Mouse (Mus musculus) left cerebral cortex, postnatal 25 days (tissue): Measurements from ENCODE around the gene Chid1. TPM values are rescaled to one million over a fixed set of nuclear protein-coding genes. Genes with fewer than 3 reads are reported as not detected.

ENCODE experiments used
- DNase-seq, 2 experiments: peaks; one replicate each; pipeline ENCODE4 v3.0.0; 2022; ENCODE audit warnings: low spot score in 2 of 2, mixed read lengths in 1 of 2
- intact Hi-C: fragments of 180-260 bp; cut with DNase I; formaldehyde crosslinking; loops from one replicate; pipeline ENCODE4 v1.15.1; 2025
- total RNA-seq, 2 experiments: library from RNA; stranded (reverse); gene quantifications; 2 replicates each; pipeline ENCODE4 v1.2.3; 2021

Gene Chid1
- total RNA-seq, 2 experiments from 2014 or later = 66.7 to 68.0 TPM

GRCm38 (mm10) chr7:141561682-141562391, 22.2 kb upstream of the Chid1 start, which contains the start of gene Ap2a2:
Gene Ap2a2 (plus strand): TSS chr7:141562173.
- intact Hi-C loops = loop anchor here (1.0 to 5.0 kb wide), 2 partner anchors 22 to 45 kb away; no protein-coding TSS in a partner anchor
- DNase-seq = peak; percentile 89 to 94

DNA sequence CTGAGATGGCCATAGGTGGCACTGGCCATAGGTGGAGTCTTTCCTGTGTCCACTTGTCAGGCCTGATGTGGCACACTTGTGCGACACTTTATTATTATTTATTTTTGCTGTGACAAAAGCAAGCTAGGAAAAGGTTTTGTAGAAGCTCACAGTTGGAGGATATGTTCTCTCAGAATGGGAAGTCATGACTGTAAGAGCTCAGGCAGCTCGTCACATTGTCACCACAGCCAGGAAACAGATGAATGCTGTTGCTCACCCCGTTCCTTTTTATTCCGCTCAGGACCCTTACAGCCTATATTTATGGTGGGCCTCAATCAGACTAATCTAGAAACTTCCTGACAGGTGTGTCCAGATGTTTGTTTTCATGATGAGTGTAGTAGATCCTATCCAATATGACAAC, 20.8 kb upstream of the Chid1 start:
- DNase-seq = no peak
- intact Hi-C loops = loop anchor here (5.0 kb wide), 1 partner anchor 47 kb away; no protein-coding TSS in a partner anchor

DNA sequence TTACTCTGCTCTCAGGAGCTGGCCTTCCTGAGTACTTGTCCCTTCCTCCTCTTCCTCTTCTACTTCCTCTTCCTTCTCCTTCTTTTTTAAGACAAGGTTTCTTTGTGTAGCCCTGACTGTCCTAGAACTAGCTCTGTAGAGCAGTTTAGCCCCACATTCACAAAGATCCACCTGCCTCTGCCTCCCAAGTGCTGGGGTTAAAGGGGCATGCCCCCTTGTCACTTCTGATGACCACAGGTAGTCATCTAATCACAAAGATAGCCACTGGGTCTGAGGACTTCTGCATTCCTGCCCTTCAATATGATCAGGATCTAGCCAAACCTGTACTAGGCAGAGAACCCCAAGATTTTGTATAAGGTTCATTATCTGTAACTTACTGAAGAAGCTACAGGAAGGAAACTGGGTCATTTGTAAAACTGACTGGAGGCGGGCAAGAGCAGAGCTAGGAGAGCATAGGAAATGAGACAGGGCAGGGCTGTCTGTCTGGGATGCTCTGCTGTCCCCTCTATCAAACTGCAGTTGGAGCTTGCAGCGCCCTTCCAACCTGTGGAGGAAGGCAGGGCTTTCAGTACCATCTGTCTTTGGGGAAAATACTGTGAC, 20.2 kb upstream of the Chid1 start:
- no peak for DNase-seq
- intact Hi-C loops = loop anchor here (5.0 kb wide), 1 partner anchor 47 kb away; no protein-coding TSS in a partner anchor

- intact Hi-C loops = no loop called here
- DNase-seq = no peak
Observed at GRCm38 (mm10) chr7:141558946-141559345, 19.3 kb upstream of the Chid1 start.

DNA sequence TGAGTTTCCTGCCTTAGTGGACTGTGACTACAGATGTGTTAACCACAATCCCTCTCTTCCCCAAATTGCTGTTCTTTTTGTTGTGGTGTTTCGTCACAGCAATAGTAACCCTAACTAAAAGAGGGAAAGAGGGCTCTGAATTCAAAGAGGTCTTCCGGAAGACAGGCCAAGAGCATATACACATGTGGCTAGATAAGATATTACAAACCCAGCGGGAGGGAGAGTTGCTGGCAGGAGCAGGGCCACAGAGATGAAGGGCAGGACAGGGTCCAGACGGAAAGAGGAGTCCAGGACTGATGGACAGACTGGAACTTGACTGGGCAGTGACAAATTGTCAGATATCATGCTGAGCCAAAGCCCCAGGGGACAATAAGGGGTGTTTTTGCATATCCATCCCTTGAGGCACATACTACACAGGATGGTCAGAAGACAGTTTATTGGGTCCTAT, 18.7 kb upstream of the Chid1 start:
- intact Hi-C loops = no loop called here
- no peak for DNase-seq

DNA sequence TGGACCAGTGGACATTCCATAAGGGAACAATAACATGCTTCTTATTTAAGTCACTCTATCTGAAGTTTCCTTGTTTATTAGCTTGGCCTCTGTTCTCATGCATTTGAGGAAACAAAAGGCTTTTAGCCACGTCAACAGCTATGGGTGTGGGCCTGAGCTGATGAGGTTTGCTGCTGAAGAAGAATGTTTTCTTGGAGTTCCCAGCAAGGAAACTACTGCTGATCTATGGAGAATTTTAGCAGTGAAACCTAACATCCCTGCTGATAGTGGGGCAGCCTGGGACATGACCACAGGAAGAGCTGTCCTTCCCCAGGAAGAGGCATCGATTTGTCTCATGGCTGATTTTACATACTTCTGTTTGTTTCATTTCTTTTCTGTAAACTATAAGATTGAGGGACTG, 10.8 kb upstream of the Chid1 start:
- DNase-seq = no peak
- intact Hi-C loops = no loop called here

DNA sequence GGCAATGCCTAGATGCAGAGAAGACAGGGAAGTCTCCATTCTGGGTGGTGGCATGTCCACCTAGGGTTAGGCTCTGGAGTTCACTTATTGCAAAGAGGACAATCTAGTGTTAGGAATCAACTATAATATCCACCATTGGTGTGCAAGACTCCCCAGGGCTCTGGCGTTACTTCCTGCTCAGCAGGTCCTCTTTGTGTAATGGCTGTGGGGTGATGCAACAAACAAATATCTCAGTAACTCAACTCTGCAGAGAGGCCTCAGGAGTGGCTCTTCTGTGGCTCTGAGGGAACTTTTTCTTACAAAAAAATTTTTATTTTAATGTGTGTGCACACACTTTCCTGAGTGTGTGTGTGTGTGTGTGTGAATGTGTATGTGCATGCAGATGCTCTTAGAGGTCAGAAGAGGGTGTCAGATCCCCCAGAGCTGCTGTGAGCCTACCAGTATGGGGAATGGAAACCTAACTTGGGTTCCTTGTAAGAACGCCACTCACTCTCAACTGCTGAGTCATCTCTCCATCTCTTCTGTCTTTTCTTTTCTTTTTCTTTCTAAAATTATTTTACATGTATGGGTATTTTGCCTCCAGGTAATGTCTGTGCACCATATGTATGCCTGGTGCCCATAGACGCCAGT, 9.9 kb upstream of the Chid1 start:
- intact Hi-C loops = no loop called here
- DNase-seq = no peak

DNA sequence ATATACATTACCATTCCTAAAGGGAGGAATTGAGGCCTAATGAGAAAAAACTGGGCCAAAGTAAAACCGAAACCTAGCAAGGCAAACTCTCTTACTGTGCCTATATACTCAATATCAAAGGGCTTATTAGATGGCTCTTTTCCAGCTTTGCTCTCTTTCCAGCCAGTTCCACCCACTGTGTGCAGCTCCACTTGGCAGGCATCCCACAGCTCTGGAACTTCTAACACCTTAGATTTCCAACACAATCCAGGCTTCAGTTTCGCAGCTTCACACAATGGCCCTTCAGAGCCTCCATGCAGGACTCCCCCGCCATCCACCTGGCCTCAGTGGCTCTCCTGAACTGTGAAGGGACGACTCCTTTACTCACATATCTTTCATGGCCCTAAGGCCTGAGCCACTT, 5.0 kb upstream of the Chid1 start:
- intact Hi-C loops = loop anchor here (5.0 kb wide), 1 partner anchor 418 kb away; no protein-coding TSS in a partner anchor
- peak in 1 of 2 experiments; percentile 26 for DNase-seq

GRCm38 (mm10) chr7:141542588-141542987, 2.9 kb upstream of the Chid1 start:
- intact Hi-C loops = loop anchor here (5.0 kb wide), 1 partner anchor 420 kb away; no protein-coding TSS in a partner anchor
- no peak for DNase-seq

- intact Hi-C loops = loop anchor here (5.0 kb wide), 1 partner anchor 421 kb away; no protein-coding TSS in a partner anchor
Observed at GRCm38 (mm10) chr7:141541681-141542080, 2.0 kb upstream of the Chid1 start.

DNA sequence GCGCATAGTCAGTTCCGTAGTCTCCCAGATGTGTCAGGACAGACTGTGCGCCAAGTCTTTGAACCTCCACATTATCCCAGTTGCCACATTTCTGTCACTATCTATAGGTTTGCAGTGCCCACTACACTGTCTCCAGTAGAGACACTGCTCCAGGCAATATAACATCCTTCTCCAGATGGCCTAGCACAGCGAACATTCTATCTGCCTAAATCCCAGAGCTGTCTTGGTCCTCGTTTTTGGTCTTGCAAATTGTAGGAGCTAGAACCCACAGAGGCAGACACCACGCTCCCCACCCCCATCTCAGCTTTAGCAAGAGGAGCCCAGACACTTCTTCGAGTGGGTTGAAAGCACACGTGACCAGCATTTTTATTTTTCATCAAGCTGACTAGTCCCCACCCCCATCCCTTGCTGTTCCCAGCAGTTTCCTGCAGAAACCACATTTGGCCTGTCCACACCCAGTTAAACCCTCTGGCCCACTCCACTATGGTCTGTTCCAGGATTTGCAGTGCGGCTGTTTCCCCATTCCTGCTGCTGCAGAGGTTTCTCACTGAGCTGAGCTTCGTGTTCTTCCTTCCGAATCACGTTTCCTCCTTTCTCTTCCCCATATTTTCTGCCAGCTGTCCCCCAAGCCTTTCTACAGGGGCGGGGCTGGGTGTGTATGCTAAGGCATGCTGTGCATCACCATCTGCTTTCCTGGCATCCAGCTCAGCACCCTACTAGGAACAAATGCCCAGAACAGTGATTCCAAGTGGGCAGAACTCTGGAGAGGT, 840 bp upstream of the Chid1 start:
- intact Hi-C loops = loop anchor here (1.0 to 5.0 kb wide), 3 partner anchors 22 to 422 kb away; partner anchors contain the start of gene Ap2a2
- peak; percentile 79 to 95 for DNase-seq

More at GRCm38 (mm10) chr7:141541681-141542080, 2.0 kb upstream of the Chid1 start:
- no peak for DNase-seq

GRCm38 (mm10) chr7:141538852-141539555, 653 bp downstream of the Chid1 start:
- DNase-seq = no peak
- intact Hi-C loops = no loop called here

DNA sequence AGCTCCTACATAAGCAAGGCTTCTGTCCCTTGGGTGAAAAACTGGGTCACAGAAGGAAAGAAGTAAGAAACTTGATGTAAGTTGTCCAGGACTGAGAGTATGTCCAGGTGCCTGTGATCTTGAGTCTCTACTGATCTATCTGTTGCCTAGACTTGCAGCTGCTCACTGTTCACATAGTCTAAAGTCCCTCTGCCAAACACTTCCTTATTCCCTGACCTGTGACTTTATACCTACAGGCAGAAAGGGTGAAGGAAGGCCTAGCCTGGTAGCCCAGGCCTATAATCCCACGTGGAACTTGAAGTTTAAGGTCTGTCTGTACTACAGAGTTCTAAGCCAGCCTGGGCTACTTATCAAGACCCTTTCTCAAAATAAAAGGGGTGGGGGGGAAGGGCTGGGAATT, 4.1 kb downstream of the Chid1 start:
- no peak for DNase-seq
- intact Hi-C loops = no loop called here

- intact Hi-C loops = loop anchor here (1.0 to 5.0 kb wide), 3 partner anchors 44 to 142 kb away; no protein-coding TSS in a partner anchor
- no peak for DNase-seq
Observed at GRCm38 (mm10) chr7:141525580-141525925, 14.1 kb downstream of the Chid1 start.

- DNase-seq = peak; percentile 73 to 84
- intact Hi-C loops = loop anchor here (1.0 to 5.0 kb wide), 3 partner anchors 44 to 142 kb away; no protein-coding TSS in a partner anchor
Observed at GRCm38 (mm10) chr7:141524760-141525579, 14.7 kb downstream of the Chid1 start.

GRCm38 (mm10) chr7:141524271-141524670, 15.4 kb downstream of the Chid1 start:
- intact Hi-C loops = loop anchor here (2.0 kb wide), 1 partner anchor 113 kb away; no protein-coding TSS in a partner anchor

GRCm38 (mm10) chr7:141523007-141523406, 16.6 kb downstream of the Chid1 start:
- intact Hi-C loops = no loop called here
- DNase-seq = no peak

More at GRCm38 (mm10) chr7:141524271-141524670, 15.4 kb downstream of the Chid1 start:
- DNase-seq = no peak

- intact Hi-C loops = no loop called here
- no peak for DNase-seq
Observed at GRCm38 (mm10) chr7:141519795-141520194, 19.9 kb downstream of the Chid1 start.
